24 mouse cellular contexts compared by ENCODE assay signal in genomic region chr9:74342176-74342575, GRCm38 (mm10).
"Had no signal": no experiment of that assay in that cellular context is flagged by ENCODE, and none has a peak within 500 bp of the region (broad histone marks: within the 10 kb centered on the region; RNA-seq: fewer than 3 reads in every experiment).

No protein-coding gene starts in this region.

- H3K36me3 ChIP-seq: heart, embryonic 10.5 days; heart, embryonic 12.5 days; hindbrain, embryonic 13.5 days; hindbrain, embryonic 15.5 days; intestine, embryonic 15.5 days; limb, embryonic 13.5 days; limb, embryonic 15.5 days; liver, embryonic 12.5 days had no signal

- H3K4me2 ChIP-seq: heart, embryonic 12.5 days; hindbrain, embryonic 13.5 days; hindbrain, embryonic 15.5 days; intestine, embryonic 15.5 days; limb, embryonic 13.5 days; limb, embryonic 15.5 days; liver, embryonic 12.5 days had no signal

- ATAC-seq: inflammation-experienced regulatory T-cells, adult 6 months; intestine, embryonic 15.5 days; intestine, postnatal 0 days; liver, embryonic 12.5 days had no signal

- H3K27ac ChIP-seq: heart, embryonic 10.5 days; hindbrain, embryonic 13.5 days; hindbrain, embryonic 15.5 days; intestine, embryonic 15.5 days; layer of hippocampus, adult 2 months; left cerebral cortex, adult 2 months; limb, embryonic 13.5 days; limb, embryonic 15.5 days; liver, embryonic 12.5 days; liver, embryonic 14.5 days had no signal

- H3K4me1 ChIP-seq: heart, embryonic 10.5 days; heart, embryonic 12.5 days; hindbrain, embryonic 15.5 days; intestine, embryonic 15.5 days; limb, embryonic 13.5 days; limb, embryonic 15.5 days; liver, embryonic 12.5 days had no signal

- H3K27me3 ChIP-seq: heart, embryonic 12.5 days; hindbrain, embryonic 13.5 days; hindbrain, embryonic 15.5 days; intestine, embryonic 15.5 days; limb, embryonic 13.5 days; limb, embryonic 15.5 days; liver, embryonic 12.5 days had no signal

- H3K9me3 ChIP-seq: heart, embryonic 10.5 days; heart, embryonic 12.5 days; hindbrain, embryonic 13.5 days; hindbrain, embryonic 15.5 days; intestine, embryonic 15.5 days; limb, embryonic 13.5 days; limb, embryonic 15.5 days; liver, embryonic 12.5 days had no signal

- H3K4me3 ChIP-seq: heart, embryonic 10.5 days; heart, embryonic 12.5 days; hindbrain, embryonic 13.5 days; hindbrain, embryonic 15.5 days; intestine, embryonic 15.5 days; layer of hippocampus, adult 2 months; left cerebral cortex, adult 2 months; limb, embryonic 13.5 days; limb, embryonic 15.5 days; liver, embryonic 12.5 days had no signal

- H3K9ac ChIP-seq: heart, embryonic 12.5 days; hindbrain, embryonic 13.5 days; hindbrain, embryonic 15.5 days; intestine, embryonic 15.5 days; limb, embryonic 13.5 days; limb, embryonic 15.5 days; liver, embryonic 12.5 days; liver, embryonic 14.5 days had no signal

- DNase-seq: gastrocnemius, postnatal 10 days; gastrocnemius, postnatal 25 days; heart, adult 18-20 months; heart, postnatal 10 days; kidney, adult 18-20 months; kidney, adult 8-10 months; kidney, postnatal 10 days; kidney, postnatal 25 days; kidney, postnatal 4 days; left cerebral cortex, postnatal 4 days; lung, adult 18-20 months had no signal
